Comparison of ENCODE assay signal across 13 mouse cellular contexts in genomic region chr9:4311162-4311561, GRCm38 (mm10). TPM values are rescaled to one million over a fixed set of nuclear protein-coding genes. Genes with fewer than 3 reads are reported as not detected.
DNase-seq lines count a peak whose midpoint lies in the region; ATAC-seq and TF ChIP-seq lines count a peak whose summit lies in the region.
"Had no signal": no experiment of that assay in that cellular context is flagged by ENCODE, and none has a peak within 500 bp of the region (broad histone marks: within the 10 kb centered on the region; RNA-seq: fewer than 3 reads in every experiment).

No protein-coding gene starts in this region.

- H3K4me3 ChIP-seq in lung, postnatal 0 days (ENCODE audit: low read depth, low read length): no peak overlapping the region
- H3K4me3 ChIP-seq in embryonic facial prominence, embryonic 10.5 days: 0 out of 2 replicates have a peak overlapping the region, but pooled peaks have one; percentile 80
- no peak overlapping the region for H3K4me3 ChIP-seq in midbrain, embryonic 15.5 days

- TF ChIP-seq EP300 in lung, postnatal 0 days (IDR thresholded peaks at IDR 0.05): no peak

- no peak overlapping the region for H3K9ac ChIP-seq in lung, postnatal 0 days (replicated peaks; ENCODE audit: low read depth)
- no peak overlapping the region for H3K9ac ChIP-seq in midbrain, embryonic 15.5 days

- H3K4me1 ChIP-seq in lung, postnatal 0 days (ENCODE audit: insufficient read depth, low read depth, low read length): peaks cover 3% of the 10 kb centered on the region; the same call in 1 of the 2 replicates
- peaks cover 20% of the 10 kb centered on the region for H3K4me1 ChIP-seq in embryonic facial prominence, embryonic 10.5 days
- peaks cover 28% of the 10 kb centered on the region for H3K4me1 ChIP-seq in midbrain, embryonic 15.5 days

- intact Hi-C loops in left cerebral cortex, postnatal 36 days (cut with DNase I): no loop called here

- DNase-seq in CD4-positive, CD25-positive, alpha-beta regulatory T cell, adult 2 months (ENCODE audit: low read depth, low spot score): peak; percentile 53
- no peak for DNase-seq in lung, postnatal 0 days (ENCODE audit: low spot score)
- no peak for DNase-seq in lung, postnatal 4 days
- DNase-seq in embryonic facial prominence, embryonic 10.5 days (ENCODE audit: low spot score): no peak
- DNase-seq in adrenal gland, postnatal 14 days: no peak
- no peak for DNase-seq in left cerebral cortex, postnatal 36 days (ENCODE audit: low spot score in 2 of 2)
- DNase-seq: cerebellum, adult 18-20 months; kidney, adult 18-20 months; lung, postnatal 36 days had no signal

- no peaks in the 10 kb centered on the region for H3K36me3 ChIP-seq in lung, postnatal 0 days (ENCODE audit: insufficient read depth, low read length)
- H3K36me3 ChIP-seq in embryonic facial prominence, embryonic 10.5 days (replicated peaks): peaks cover 2% of the 10 kb centered on the region; the same call in 1 of the 2 replicates
- peaks cover 4% of the 10 kb centered on the region; the same call in 1 of the 2 replicates for H3K36me3 ChIP-seq in midbrain, embryonic 15.5 days (replicated peaks)
- H3K36me3 ChIP-seq: heart, embryonic 10.5 days had no signal

- no peaks in the 10 kb centered on the region for H3K27me3 ChIP-seq in lung, postnatal 0 days (replicated peaks; ENCODE audit: insufficient read depth, low read length)
- H3K27me3 ChIP-seq in embryonic facial prominence, embryonic 10.5 days (replicated peaks; ENCODE audit: low read depth, poor library complexity, severe bottlenecking): no peaks in the 10 kb centered on the region
- no peaks in the 10 kb centered on the region for H3K27me3 ChIP-seq in midbrain, embryonic 15.5 days (replicated peaks)

- 78% methylated on average over 3 of the region's 3 CpGs for WGBS in lung, postnatal 0 days
- WGBS in embryonic facial prominence, embryonic 10.5 days: 82% methylated on average over 3 of the region's 3 CpGs
- 83% methylated on average over 3 of the region's 3 CpGs for WGBS in midbrain, embryonic 15.5 days

- no peak for ATAC-seq in CD4-positive, CD25-positive, alpha-beta regulatory T cell, adult 4 months
- no peak for ATAC-seq in lung, postnatal 0 days
- no peak for ATAC-seq in midbrain, embryonic 15.5 days (replicated peaks)
- ATAC-seq: activated CD4-positive, CD25-positive, alpha-beta regulatory T cell, adult 4 months had no signal

- peak; percentile 28; the same call in 1 of the 2 replicates for TF ChIP-seq CTCF in lung, postnatal 0 days (IDR thresholded peaks at IDR 0.05)

- no peaks in the 10 kb centered on the region for H3K9me3 ChIP-seq in lung, postnatal 0 days (ENCODE audit: low read length)
- no peaks in the 10 kb centered on the region for H3K9me3 ChIP-seq in embryonic facial prominence, embryonic 10.5 days
- no peaks in the 10 kb centered on the region for H3K9me3 ChIP-seq in midbrain, embryonic 15.5 days
- H3K9me3 ChIP-seq: heart, embryonic 10.5 days had no signal

- no peak overlapping the region for H3K4me2 ChIP-seq in lung, postnatal 0 days (replicated peaks; ENCODE audit: low read depth, low read length)
- H3K4me2 ChIP-seq in midbrain, embryonic 15.5 days: peak overlapping the region; percentile 70; the same call in 1 of the 2 replicates

- H3K27ac ChIP-seq in lung, postnatal 0 days (ENCODE audit: low read length): no peak overlapping the region
- H3K27ac ChIP-seq in embryonic facial prominence, embryonic 10.5 days (replicated peaks): no peak overlapping the region
- H3K27ac ChIP-seq in midbrain, embryonic 15.5 days: no peak overlapping the region

RNA-seq across cellular contexts. Expression of gene Kbtbd3, which starts 1.5 kb away (rescaled TPM):
- polyA plus RNA-seq in CD4-positive, CD25-positive, alpha-beta regulatory T cell, adult 4 months (2017; shearing (Covaris generic)): 10 to 100 TPM; 11.2 to 16.1 TPM
- 7.9 and 9.3 TPM in 2 replicates for polyA plus RNA-seq in lung, postnatal 0 days (2015; fragmentation: Nextera tagmentation; extraction: Ambion mirVana)
- 5.3 and 5.7 TPM in 2 replicates for polyA plus RNA-seq in embryonic facial prominence, embryonic 10.5 days (2016; fragmentation: Nextera tagmentation; extraction: Ambion mirVana)
- 10.6 and 11.0 TPM in 2 replicates for polyA plus RNA-seq in midbrain, embryonic 15.5 days (2015; fragmentation: Nextera tagmentation; extraction: Ambion mirVana)
- total RNA-seq in adrenal gland, postnatal 14 days (2021): 2.6 and 3.7 TPM in 2 replicates
- 10 to 100 TPM; 10.5 to 13.5 TPM for total RNA-seq in left cerebral cortex, postnatal 36 days (2021)

RNA-seq across cellular contexts. Expression of gene Aasdhppt, which starts 1.9 kb away (rescaled TPM):
- polyA plus RNA-seq in CD4-positive, CD25-positive, alpha-beta regulatory T cell, adult 4 months (2017; shearing (Covaris generic)): 10 to 100 TPM; 29.3 to 32.5 TPM
- polyA plus RNA-seq in lung, postnatal 0 days (2015; fragmentation: Nextera tagmentation; extraction: Ambion mirVana): 19.7 and 22.6 TPM in 2 replicates
- polyA plus RNA-seq in embryonic facial prominence, embryonic 10.5 days (2016; fragmentation: Nextera tagmentation; extraction: Ambion mirVana): 30.7 TPM in 2 replicates
- polyA plus RNA-seq in midbrain, embryonic 15.5 days (2015; fragmentation: Nextera tagmentation; extraction: Ambion mirVana): 26.8 and 31.0 TPM in 2 replicates
- 21.7 and 23.2 TPM in 2 replicates for total RNA-seq in adrenal gland, postnatal 14 days (2021)
- total RNA-seq in left cerebral cortex, postnatal 36 days (2021): 10 to 100 TPM; 25.3 to 27.2 TPM
